Mouse (Mus musculus) MEL (cell line): ENCODE results near the gene Fam172a. TPM values are rescaled to one million over a fixed set of nuclear protein-coding genes. Genes with fewer than 3 reads are reported as not detected.
A peak's percentile ranks its signal among the peaks of the same experiment; 100 is the strongest.

Source experiments
- DNase-seq: peaks from one replicate; pipeline ENCODE4 v3.0.0; 2011; ENCODE audit warnings: low read depth, low spot score
- H3K27ac ChIP-seq: 2 replicates; pipeline ENCODE4 v1.5.1; 2012; ENCODE audit warnings: low read depth, mild to moderate bottlenecking, control low read depth, low read length, moderate library complexity; ENCODE audit not compliant: control insufficient read depth
- H3K27me3 ChIP-seq, 2 experiments: fragments of 150-350 bp in 1 of 2; sonication (generic) in 1 of 2; 2 replicates each; pipeline ENCODE4 v1.6.1; 2012; ENCODE audit warnings: low read length in 2 of 2, mild to moderate bottlenecking in 2 of 2, improper control_type of control experiment in 1 of 2, moderate library complexity in 1 of 2; ENCODE audit not compliant: insufficient read depth in 2 of 2, control insufficient read depth in 1 of 2
- H3K36me3 ChIP-seq, 2 experiments: 2 replicates each; pipeline ENCODE4 v1.6.1; 2012 to 2014; ENCODE audit warnings: low read length in 2 of 2, improper control_type of control experiment in 1 of 2, inconsistent platforms in 1 of 2, mild to moderate bottlenecking in 1 of 2; ENCODE audit not compliant: insufficient read depth in 2 of 2, control insufficient read depth in 1 of 2
- H3K4me1 ChIP-seq, 2 experiments: fragments of 150-350 bp in 1 of 2; sonication (generic) in 1 of 2; 2 replicates each; pipeline ENCODE4 v1.6.1; 2012; ENCODE audit warnings: low read length in 2 of 2, improper control_type of control experiment in 1 of 2, mild to moderate bottlenecking in 1 of 2; ENCODE audit not compliant: insufficient read depth in 2 of 2, control insufficient read depth in 1 of 2
- H3K4me3 ChIP-seq, 2 experiments: fragments of 150-350 bp in 1 of 2; sonication (generic) in 1 of 2; 2 replicates each; pipeline ENCODE4 v1.5.1; 2012; ENCODE audit warnings: low read depth in 2 of 2, low read length in 2 of 2, mild to moderate bottlenecking in 2 of 2, moderate library complexity in 2 of 2, control low read depth in 1 of 2, improper control_type of control experiment in 1 of 2; ENCODE audit not compliant: control insufficient read depth in 1 of 2, insufficient read depth in 1 of 2
- H3K79me2 ChIP-seq: 2 replicates; pipeline ENCODE4 v1.6.1; 2012; ENCODE audit warnings: mild to moderate bottlenecking, low read length, moderate library complexity; ENCODE audit not compliant: control insufficient read depth, poor library complexity, insufficient read depth
- H3K9ac ChIP-seq: 2 replicates; pipeline ENCODE4 v1.6.1; 2012; ENCODE audit warnings: low read depth, mild to moderate bottlenecking, control low read depth, low read length, moderate library complexity; ENCODE audit not compliant: control insufficient read depth, poor library complexity, severe bottlenecking
- H3K9me3 ChIP-seq: fragments of 150-350 bp; sonication (generic); replicated peaks from 2 replicates; pipeline ENCODE4 v1.6.1; 2012; ENCODE audit warnings: mild to moderate bottlenecking, low read length, improper control_type of control experiment, moderate library complexity; ENCODE audit not compliant: insufficient read depth
- CHD2 ChIP-seq: IDR thresholded peaks from 2 replicates; pipeline ENCODE4 v1.6.1; 2011; ENCODE audit warnings: low read length, improper control_type of control experiment
- E2F4 ChIP-seq: IDR thresholded peaks from 2 replicates; pipeline ENCODE4 v1.6.1; 2011; ENCODE audit warnings: low read depth, low read length, improper control_type of control experiment, borderline replicate concordance
- ELF1 ChIP-seq: IDR thresholded peaks from 2 replicates; pipeline ENCODE4 v1.6.1; 2014; ENCODE audit warnings: low read depth, mild to moderate bottlenecking, inconsistent platforms, low read length, improper control_type of control experiment, moderate library complexity
- EP300 ChIP-seq, 2 experiments: IDR thresholded peaks; 2 replicates each; pipeline ENCODE4 v1.6.1; 2011; ENCODE audit warnings: improper control_type of control experiment in 2 of 2, low read length in 2 of 2, low read depth in 1 of 2, mild to moderate bottlenecking in 1 of 2
- ETS1 ChIP-seq: IDR thresholded peaks from 2 replicates; pipeline ENCODE4 v1.6.1; 2012; ENCODE audit warnings: low read depth, mild to moderate bottlenecking, inconsistent platforms, low read length, improper control_type of control experiment, moderate library complexity
- GABPA ChIP-seq: IDR thresholded peaks from 2 replicates; pipeline ENCODE4 v1.6.1; 2012; ENCODE audit warnings: low read depth, mild to moderate bottlenecking, inconsistent platforms, low read length, improper control_type of control experiment, moderate library complexity
- GATA1 ChIP-seq: IDR thresholded peaks from 2 replicates; pipeline ENCODE4 v1.6.1; 2011; ENCODE audit warnings: low read depth, low read length, improper control_type of control experiment
- KAT2A ChIP-seq: conservative IDR thresholded peaks from 2 replicates; pipeline ENCODE4 v1.6.1; 2012; ENCODE audit warnings: low read depth, low read length, improper control_type of control experiment, inconsistent platforms
- MAFK ChIP-seq: IDR thresholded peaks from 2 replicates; pipeline ENCODE4 v1.6.1; 2011; ENCODE audit warnings: low read depth, mild to moderate bottlenecking, low read length, improper control_type of control experiment, borderline replicate concordance
- MAX ChIP-seq: IDR thresholded peaks from 2 replicates; pipeline ENCODE4 v1.6.1; 2011; ENCODE audit warnings: low read length, improper control_type of control experiment
- MEF2A ChIP-seq: IDR thresholded peaks from 2 replicates; pipeline ENCODE4 v1.6.1; 2014; ENCODE audit warnings: low read depth, mild to moderate bottlenecking, inconsistent platforms, low read length, improper control_type of control experiment; ENCODE audit not compliant: poor library complexity, insufficient replicate concordance, severe bottlenecking; ENCODE audit errors: extremely low read depth
- MYB ChIP-seq: IDR thresholded peaks from 2 replicates; pipeline ENCODE4 v1.6.1; 2011; ENCODE audit warnings: mild to moderate bottlenecking, low read depth, low read length, improper control_type of control experiment
- POLR2A ChIP-seq, 2 experiments: IDR thresholded peaks; 2 replicates each; pipeline ENCODE4 v1.6.1; 2011 to 2012; ENCODE audit warnings: low read length in 2 of 2, mild to moderate bottlenecking in 2 of 2, control low read depth in 1 of 2, improper control_type of control experiment in 1 of 2, low read depth in 1 of 2, moderate library complexity in 1 of 2; ENCODE audit not compliant: control insufficient read depth in 1 of 2, insufficient read depth in 1 of 2, poor library complexity in 1 of 2
- POLR2AphosphoS5 ChIP-seq: IDR thresholded peaks from 2 replicates; pipeline ENCODE4 v1.6.1; 2012; ENCODE audit warnings: low read depth, borderline replicate concordance, mild to moderate bottlenecking, inconsistent platforms, low read length, moderate library complexity, mixed read lengths
- SMC3 ChIP-seq: IDR thresholded peaks from 2 replicates; pipeline ENCODE4 v1.6.1; 2011; ENCODE audit warnings: low read depth, low read length, improper control_type of control experiment
- TAL1 ChIP-seq: IDR thresholded peaks from 2 replicates; pipeline ENCODE4 v1.6.1; 2012; ENCODE audit warnings: mild to moderate bottlenecking, inconsistent platforms, low read length, moderate library complexity, mixed read lengths
- TCF12 ChIP-seq: IDR thresholded peaks from 2 replicates; pipeline ENCODE4 v1.6.1; 2014; ENCODE audit warnings: low read depth, mild to moderate bottlenecking, inconsistent platforms, low read length, improper control_type of control experiment, moderate library complexity
- UBTF ChIP-seq: IDR thresholded peaks from 2 replicates; pipeline ENCODE4 v1.6.1; 2012; ENCODE audit warnings: low read depth, mild to moderate bottlenecking, inconsistent platforms, low read length, improper control_type of control experiment, moderate library complexity, borderline replicate concordance; ENCODE audit not compliant: insufficient read depth
- ZKSCAN1 ChIP-seq: IDR thresholded peaks from 2 replicates; pipeline ENCODE4 v1.6.1; 2012; ENCODE audit warnings: low read depth, mild to moderate bottlenecking, inconsistent platforms, low read length, improper control_type of control experiment, moderate library complexity
- ZMIZ1 ChIP-seq: IDR thresholded peaks from 2 replicates; pipeline ENCODE4 v1.6.1; 2012; ENCODE audit warnings: low read depth, mild to moderate bottlenecking, inconsistent platforms, low read length, improper control_type of control experiment, moderate library complexity
- ZNF384 ChIP-seq: IDR thresholded peaks from 2 replicates; pipeline ENCODE4 v1.6.1; 2012; ENCODE audit warnings: low read depth, mild to moderate bottlenecking, inconsistent platforms, low read length, improper control_type of control experiment
- polyA plus RNA-seq, 2 experiments: library from polyadenylated mRNA; stranded (reverse) in 1 of 2; unstranded in 1 of 2; fragments of >175 nt in 1 of 2; fragments of >200 nt in 1 of 2; gene quantifications; 2 replicates each; pipeline versions ENCODE4 v1.2.1 to v1.2.4; 2012; ENCODE audit warnings: low replicate concordance in 2 of 2, low read depth in 1 of 2; ENCODE audit not compliant: insufficient read length in 2 of 2, insufficient read depth in 1 of 2, missing spikeins in 1 of 2
- total RNA-seq: library from RNA; depleted of rRNA; stranded (reverse); fragments of 300-350 nt; gene quantifications from 2 replicates; pipeline ENCODE4 v1.2.3, GENCODE M21; 2012

Gene Fam172a
- total and polyA plus RNA-seq, 3 experiments, result 13.4 to 358 (median 19.6) TPM

GRCm38 (mm10) chr13:77810449-77810848 lies 108.6 kb downstream of the Fam172a start:
- Histone ChIP-seq H3K27ac (no peak overlapping the region), H3K9me3 (no peaks in the 10 kb centered on the region), H3K79me2 (no peaks in the 10 kb centered on the region), H3K27me3 (no peaks in the 10 kb centered on the region), H3K4me3 (no peak overlapping the region), H3K9ac (no peak overlapping the region), H3K36me3 (peaks cover 1 to 5% of the 10 kb centered on the region in 2 experiments; a peak in 3 of 4 replicates), H3K4me1 (peaks cover 5 to 8% of the 10 kb centered on the region in 2 experiments; a peak in 3 of 4 replicates)
- peak; percentile 28 for DNase-seq
- 0 out of 2 replicates have a peak, but pooled peaks have one; percentile 17 for TF ChIP-seq ETS1
- TF ChIP-seq EP300 (IDR thresholded peaks at IDR 0.05; ENCODE audit: low read depth in 1 of 2, low read length in 2 of 2), result peak in 1 of 2 experiments; percentile 34; a peak in 2 of 4 replicates
- TF ChIP-seq GATA1, result no peak

DNA sequence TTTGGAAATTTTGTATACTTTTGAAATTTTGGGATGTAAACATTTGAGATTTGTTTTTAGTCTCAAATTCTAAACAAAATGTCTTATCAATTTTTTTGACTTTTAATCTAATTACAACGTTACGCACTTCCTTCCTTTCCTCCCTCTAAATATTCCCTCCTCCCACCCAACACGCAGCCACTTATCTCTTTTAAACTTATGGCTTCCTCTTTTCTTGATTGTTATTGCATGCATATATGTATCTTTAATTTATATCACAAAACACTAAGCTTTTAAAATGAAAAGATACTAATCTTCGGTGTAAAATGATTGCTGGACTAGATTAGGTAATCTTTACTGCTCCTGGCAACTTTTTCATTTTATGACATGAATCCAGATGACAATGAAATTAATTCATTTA lies 124.3 kb downstream of the Fam172a start:
- Histone ChIP-seq H3K36me3 (peaks cover 0 to 2% of the 10 kb centered on the region in 2 experiments; a peak in 2 of 4 replicates), H3K9ac (no peak overlapping the region), H3K4me3 (no peak overlapping the region), H3K4me1 (peaks cover 0 to 2% of the 10 kb centered on the region in 2 experiments; a peak in 1 of 4 replicates), H3K27me3 (no peaks in the 10 kb centered on the region), H3K27ac (no peak overlapping the region), H3K9me3 (no peaks in the 10 kb centered on the region), H3K79me2 (no peaks in the 10 kb centered on the region; the same call in 1 of the 2 replicates)
- peak; percentile 25 for DNase-seq
- TF ChIP-seq GATA1 (peak; percentile 58), ZNF384 (no peak), ELF1 (no peak), EP300 (IDR thresholded peaks at IDR 0.05; ENCODE audit: low read depth in 1 of 2, low read length in 2 of 2) (peak; percentile 56 to 64), TAL1 (no peak), CHD2 (no peak), MYB (no peak), ETS1 (0 out of 2 replicates have a peak, but pooled peaks have one; percentile 35)

- H3K4me1 ChIP-seq, result no peaks in the 10 kb centered on the region
- no peaks in the 10 kb centered on the region; the same call in 1 of the 2 replicates for H3K79me2 ChIP-seq
- TF ChIP-seq TCF12 (no peak), ELF1 (no peak), CHD2 (no peak), MAX (no peak), MYB (no peak), UBTF (no peak), POLR2AphosphoS5 (no peak), KAT2A (no peak), MAFK (no peak), E2F4 (no peak), ETS1 (no peak), MEF2A (no peak), ZKSCAN1 (no peak), ZMIZ1 (no peak), GATA1 (no peak), SMC3 (no peak), GABPA (no peak), POLR2A (IDR thresholded peaks at IDR 0.05; ENCODE audit: control insufficient read depth in 1 of 2, insufficient read depth in 1 of 2, low read depth in 1 of 2, low read length in 2 of 2, poor library complexity in 1 of 2) (no peak)
- no peak overlapping the region for H3K27ac ChIP-seq
- no peak overlapping the region for H3K4me3 ChIP-seq
- H3K9me3 ChIP-seq, result no peaks in the 10 kb centered on the region
- H3K27me3 ChIP-seq, result no peaks in the 10 kb centered on the region
- no peak overlapping the region for H3K9ac ChIP-seq
- no peaks in the 10 kb centered on the region for H3K36me3 ChIP-seq
- no peak for DNase-seq
Measured at GRCm38 (mm10) chr13:77843017-77843654, 141.3 kb downstream of the Fam172a start.
